Mouse (Mus musculus): ENCODE measurements around the gene Ust. TPM values are rescaled to one million over a fixed set of nuclear protein-coding genes. Genes with fewer than 3 reads are reported as not detected.

Gene Ust
- polyA plus RNA-seq, 1 experiment from 2014 or later, result 0.63 TPM

- Histone ChIP-seq H3K4me2 (ENCODE audit: low read depth, low read length) (no peak overlapping the region), H3K9me3 (ENCODE audit: low read length) (no peaks in the 10 kb centered on the region), H3K4me1 (ENCODE audit: insufficient read depth) (no peaks in the 10 kb centered on the region), H3K4me3 (ENCODE audit: low read depth, low read length) (no peak overlapping the region), H3K27ac (ENCODE audit: low read depth) (no peak overlapping the region), H3K27me3 (ENCODE audit: insufficient read depth, low read length) (no peaks in the 10 kb centered on the region), H3K36me3 (replicated peaks; ENCODE audit: insufficient read depth, low read length) (no peaks in the 10 kb centered on the region), H3K9ac (replicated peaks) (no peak overlapping the region)
- TF ChIP-seq EP300 (IDR thresholded peaks at IDR 0.05; ENCODE audit: low read depth) (no peak), CTCF (IDR thresholded peaks at IDR 0.05; ENCODE audit: low read depth) (no peak)
- ATAC-seq (no peak), DNase-seq (no peak)
- 83% methylated on average over 1 of the region's 1 CpGs for WGBS (ENCODE audit: insufficient replicate concordance)
Measured at GRCm38 (mm10) chr10:8465216-8465615, 53.4 kb downstream of the Ust start.

GRCm38 (mm10) chr10:8461372-8461771, 57.3 kb downstream of the Ust start:
- Histone ChIP-seq H3K4me3 (ENCODE audit: low read depth, low read length) (no peak overlapping the region), H3K27ac (ENCODE audit: low read depth) (no peak overlapping the region)
- no peak for ATAC-seq

DNA sequence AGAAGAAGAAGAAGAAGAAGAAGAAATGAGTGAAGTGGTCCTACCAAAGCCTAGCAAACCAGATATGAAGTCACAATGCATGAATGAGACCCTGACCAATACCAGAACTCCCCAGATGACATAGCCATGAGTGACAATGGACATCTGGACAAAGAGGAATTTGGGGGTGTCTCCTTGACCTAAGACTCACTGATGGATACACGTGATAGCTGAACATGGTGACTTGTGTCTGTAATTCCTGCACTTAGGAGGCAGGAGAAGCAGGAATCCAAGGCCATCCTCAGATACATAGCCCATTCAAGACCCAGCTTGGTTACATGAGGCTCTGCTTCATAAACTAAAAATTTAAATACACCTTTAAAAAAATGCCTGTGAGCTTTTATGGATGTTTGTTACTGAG, 63.9 kb downstream of the Ust start:
- Histone ChIP-seq H3K9me3 (ENCODE audit: low read length) (no peaks in the 10 kb centered on the region), H3K27ac (ENCODE audit: low read depth) (no peak overlapping the region), H3K4me3 (ENCODE audit: low read depth, low read length) (no peak overlapping the region), H3K9ac (replicated peaks) (no peak overlapping the region), H3K27me3 (ENCODE audit: insufficient read depth, low read length) (no peaks in the 10 kb centered on the region), H3K4me1 (ENCODE audit: insufficient read depth) (no peaks in the 10 kb centered on the region), H3K36me3 (replicated peaks; ENCODE audit: insufficient read depth, low read length) (no peaks in the 10 kb centered on the region), H3K4me2 (ENCODE audit: low read depth, low read length) (no peak overlapping the region)
- TF ChIP-seq EP300 (IDR thresholded peaks at IDR 0.05; ENCODE audit: low read depth), result no peak
- 53% methylated on average over 1 of the region's 1 CpGs for WGBS (ENCODE audit: insufficient replicate concordance)
- ATAC-seq, result no peak
- no peak for DNase-seq

More at GRCm38 (mm10) chr10:8461372-8461771, 57.3 kb downstream of the Ust start:
- Histone ChIP-seq H3K4me1 (ENCODE audit: insufficient read depth) (no peaks in the 10 kb centered on the region), H3K9me3 (ENCODE audit: low read length) (no peaks in the 10 kb centered on the region), H3K9ac (replicated peaks) (no peak overlapping the region), H3K27me3 (ENCODE audit: insufficient read depth, low read length) (no peaks in the 10 kb centered on the region), H3K4me2 (ENCODE audit: low read depth, low read length) (no peak overlapping the region), H3K36me3 (replicated peaks; ENCODE audit: insufficient read depth, low read length) (no peaks in the 10 kb centered on the region)
- DNase-seq, result no peak
- 77% methylated on average over 5 of the region's 5 CpGs for WGBS (ENCODE audit: insufficient replicate concordance)
- TF ChIP-seq EP300 (IDR thresholded peaks at IDR 0.05; ENCODE audit: low read depth) (no peak), CTCF (IDR thresholded peaks at IDR 0.05; ENCODE audit: low read depth) (no peak)

- no peaks in the 10 kb centered on the region for H3K4me1 ChIP-seq (ENCODE audit: insufficient read depth)
- H3K4me2 ChIP-seq (ENCODE audit: low read depth, low read length), result no peak overlapping the region
- no peak for DNase-seq
Measured at GRCm38 (mm10) chr10:8447681-8448080, 70.9 kb downstream of the Ust start.

DNA sequence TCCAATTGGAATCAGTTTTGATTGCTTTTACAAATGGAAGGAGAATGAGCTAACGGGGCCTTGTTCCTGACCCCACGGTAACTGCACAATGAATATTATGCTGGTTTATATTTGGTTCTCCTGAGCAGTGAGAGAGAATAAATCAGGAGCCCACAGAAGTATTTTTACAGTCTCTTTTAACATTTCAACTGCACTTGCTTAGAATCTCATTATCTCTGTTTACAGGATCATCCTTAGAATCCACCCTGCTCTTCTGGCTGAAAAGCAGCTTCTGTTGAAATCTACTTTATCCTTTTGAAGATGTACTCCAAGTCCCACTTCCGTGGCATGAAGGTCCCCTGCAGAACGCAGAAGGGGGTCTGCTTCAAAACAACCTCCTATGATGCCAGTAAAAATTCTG, 71.7 kb downstream of the Ust start:
- no peaks in the 10 kb centered on the region for H3K9me3 ChIP-seq (ENCODE audit: low read length)
- H3K4me3 ChIP-seq (ENCODE audit: low read depth, low read length), result no peak overlapping the region
- TF ChIP-seq EP300 (IDR thresholded peaks at IDR 0.05; ENCODE audit: low read depth) (no peak), CTCF (IDR thresholded peaks at IDR 0.05; ENCODE audit: low read depth) (no peak)
- H3K36me3 ChIP-seq (replicated peaks; ENCODE audit: insufficient read depth, low read length), result no peaks in the 10 kb centered on the region
- H3K9ac ChIP-seq (replicated peaks), result no peak overlapping the region
- DNase-seq (no peak), ATAC-seq (no peak)
- H3K4me1 ChIP-seq (ENCODE audit: insufficient read depth), result no peaks in the 10 kb centered on the region
- 54% methylated on average over 4 of the region's 4 CpGs for WGBS (ENCODE audit: insufficient replicate concordance)
- H3K4me2 ChIP-seq (ENCODE audit: low read depth, low read length), result no peak overlapping the region
- H3K27ac ChIP-seq (ENCODE audit: low read depth), result no peak overlapping the region
- no peaks in the 10 kb centered on the region for H3K27me3 ChIP-seq (ENCODE audit: insufficient read depth, low read length)

More at GRCm38 (mm10) chr10:8447681-8448080, 70.9 kb downstream of the Ust start:
- no peak overlapping the region for H3K27ac ChIP-seq (ENCODE audit: low read depth)
- whole genome bisulfite sequencing (ENCODE audit: insufficient replicate concordance), result 51% methylated on average over 5 of the region's 5 CpGs
- no peaks in the 10 kb centered on the region for H3K27me3 ChIP-seq (ENCODE audit: insufficient read depth, low read length)
- H3K36me3 ChIP-seq (replicated peaks; ENCODE audit: insufficient read depth, low read length), result no peaks in the 10 kb centered on the region
- no peak overlapping the region for H3K4me3 ChIP-seq (ENCODE audit: low read depth, low read length)
- no peak for TF ChIP-seq EP300 (IDR thresholded peaks at IDR 0.05; ENCODE audit: low read depth)
- no peak for TF ChIP-seq CTCF (IDR thresholded peaks at IDR 0.05; ENCODE audit: low read depth)
- no peak overlapping the region for H3K9ac ChIP-seq (replicated peaks)
- no peak for ATAC-seq
- H3K9me3 ChIP-seq (ENCODE audit: low read length), result no peaks in the 10 kb centered on the region

DNA sequence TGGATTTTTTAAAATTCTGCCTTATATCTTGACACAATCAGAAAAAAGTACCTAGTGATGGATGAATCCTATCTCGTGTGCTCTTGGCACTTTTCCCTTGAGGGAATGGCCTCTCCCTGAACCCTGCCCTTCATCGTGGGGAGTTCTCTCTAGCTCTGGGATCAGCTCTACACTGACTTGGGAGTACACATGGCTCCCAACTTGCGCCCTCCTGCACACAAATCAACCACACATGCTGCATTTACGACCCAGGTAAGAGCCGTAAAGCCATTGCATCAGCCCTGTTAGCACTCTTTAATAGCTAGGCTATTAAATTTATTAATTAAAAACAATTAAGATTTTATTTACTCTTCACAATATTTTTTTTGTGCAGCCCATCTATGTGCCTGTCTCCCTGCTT, 74.6 kb downstream of the Ust start:
- H3K4me3 ChIP-seq (ENCODE audit: low read depth, low read length), result no peak overlapping the region
- H3K9me3 ChIP-seq (ENCODE audit: low read length), result no peaks in the 10 kb centered on the region
- no peaks in the 10 kb centered on the region for H3K4me1 ChIP-seq (ENCODE audit: insufficient read depth)
- ATAC-seq, result no peak
- no peak overlapping the region for H3K9ac ChIP-seq (replicated peaks)
- WGBS (ENCODE audit: insufficient replicate concordance), result 76% methylated on average over 5 of the region's 5 CpGs
- no peak overlapping the region for H3K4me2 ChIP-seq (ENCODE audit: low read depth, low read length)
- H3K27ac ChIP-seq (ENCODE audit: low read depth), result no peak overlapping the region
- no peaks in the 10 kb centered on the region for H3K36me3 ChIP-seq (replicated peaks; ENCODE audit: insufficient read depth, low read length)
- DNase-seq, result no peak
- no peak for TF ChIP-seq CTCF (IDR thresholded peaks at IDR 0.05; ENCODE audit: low read depth)
- TF ChIP-seq EP300 (IDR thresholded peaks at IDR 0.05; ENCODE audit: low read depth), result no peak
- no peaks in the 10 kb centered on the region for H3K27me3 ChIP-seq (ENCODE audit: insufficient read depth, low read length)

DNA sequence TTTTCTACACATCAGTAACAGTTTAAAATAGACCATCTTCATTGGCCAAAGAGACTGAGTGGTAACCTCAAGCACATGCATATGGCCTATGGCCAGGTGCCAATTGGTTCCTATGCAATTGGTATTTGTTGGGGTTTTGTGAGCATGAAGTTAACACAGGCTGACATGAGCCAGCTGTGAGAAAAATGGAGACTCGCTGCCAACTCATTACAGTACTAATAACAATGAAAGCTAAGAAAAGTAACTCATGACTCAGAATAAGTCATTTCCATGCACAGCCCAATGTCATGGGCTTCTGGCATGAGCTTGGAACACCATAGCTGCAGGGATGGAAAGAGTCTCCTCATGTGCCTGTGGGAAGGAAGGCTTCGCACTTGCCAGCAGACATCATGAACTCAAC, 86.8 kb downstream of the Ust start:
- H3K4me3 ChIP-seq (ENCODE audit: low read depth, low read length), result no peak overlapping the region
- H3K36me3 ChIP-seq (replicated peaks; ENCODE audit: insufficient read depth, low read length), result no peaks in the 10 kb centered on the region
- TF ChIP-seq CTCF (IDR thresholded peaks at IDR 0.05; ENCODE audit: low read depth) (no peak), EP300 (IDR thresholded peaks at IDR 0.05; ENCODE audit: low read depth) (no peak)
- H3K27ac ChIP-seq (ENCODE audit: low read depth), result no peak overlapping the region
- WGBS (ENCODE audit: insufficient replicate concordance), result 78% methylated on average over 2 of the region's 2 CpGs
- ATAC-seq, result no peak
- H3K4me1 ChIP-seq (ENCODE audit: insufficient read depth), result no peaks in the 10 kb centered on the region
- DNase-seq, result no peak
- H3K4me2 ChIP-seq (ENCODE audit: low read depth, low read length), result no peak overlapping the region
- no peak overlapping the region for H3K9ac ChIP-seq (replicated peaks)
- H3K27me3 ChIP-seq (ENCODE audit: insufficient read depth, low read length), result no peaks in the 10 kb centered on the region
- H3K9me3 ChIP-seq (ENCODE audit: low read length), result no peaks in the 10 kb centered on the region
